Mouse (Mus musculus) stomach, embryonic 16.5 days (tissue): ENCODE data around the gene Dnaaf5. TPM values are rescaled to one million over a fixed set of nuclear protein-coding genes. Genes with fewer than 3 reads are reported as not detected.

Experiments
- ATAC-seq: fragments of 200-750 bp; cut with Nextera tagmentation; 2 replicates; pipeline ENCODE4 v1.8.0; 2017; ENCODE audit warnings: moderate number of reproducible peaks, moderate TSS enrichment; ENCODE audit not compliant: insufficient read depth, low FRiP score
- H3K27ac ChIP-seq: fragments of 300-500 bp; sonication (generic); 2 replicates; pipeline ENCODE4 v1.5.1; 2014; ENCODE audit warnings: low read length
- H3K27me3 ChIP-seq: fragments of 300-500 bp; sonication (generic); 2 replicates; pipeline ENCODE4 v1.6.1; 2014; ENCODE audit warnings: low read length, control low read depth, mixed read lengths; ENCODE audit not compliant: control insufficient read depth, insufficient read depth
- H3K36me3 ChIP-seq: fragments of 300-500 bp; sonication (generic); 2 replicates; pipeline ENCODE4 v1.6.1; 2014; ENCODE audit warnings: low read length; ENCODE audit not compliant: control insufficient read depth, insufficient read depth
- H3K4me1 ChIP-seq: fragments of 300-500 bp; sonication (generic); 2 replicates; pipeline ENCODE4 v1.6.1; 2014; ENCODE audit warnings: low read length, control low read depth, mixed read lengths; ENCODE audit not compliant: control insufficient read depth, insufficient read depth
- H3K4me2 ChIP-seq: fragments of 300-500 bp; sonication (generic); 2 replicates; pipeline ENCODE4 v1.6.1; 2014; ENCODE audit warnings: low read depth, low read length, mixed read lengths
- H3K4me3 ChIP-seq: fragments of 300-500 bp; sonication (generic); replicated peaks from 2 replicates; pipeline ENCODE4 v1.5.1; 2014; ENCODE audit warnings: mild to moderate bottlenecking, low read length
- H3K9ac ChIP-seq: fragments of 300-500 bp; sonication (generic); 2 replicates; pipeline ENCODE4 v1.6.1; 2014; ENCODE audit warnings: low read length
- H3K9me3 ChIP-seq: fragments of 300-500 bp; sonication (generic); replicated peaks from 2 replicates; pipeline ENCODE4 v1.6.1; 2016; ENCODE audit warnings: low read length, control low read depth; ENCODE audit not compliant: control insufficient read depth
- WGBS: fragments of 180-500 bp; shearing (Covaris S2); extraction: QIAGEN DNeasy Blood & Tissue Kit; methylation state at CpG from one replicate; pipeline ENCODE4 v1.1.7; 2014; 5-methylcytosine and 5-hydroxymethylcytosine counted together
- polyA plus RNA-seq: library from polyadenylated mRNA; unstranded; fragments of >200 nt; fragmentation: Nextera tagmentation; extraction: Ambion mirVana; gene quantifications from 2 replicates; pipeline ENCODE4 v1.2.1, GENCODE M21; 2015

Gene Dnaaf5
- polyA plus RNA-seq, 1 experiment from 2014 or later, result 2.6 TPM

GRCm38 (mm10) chr5:139223331-139223730, 73.3 kb downstream of the Dnaaf5 start:
- no peak overlapping the region for H3K4me2 ChIP-seq
- WGBS, result 91% methylated on average over 10 of the region's 10 CpGs
- no peak overlapping the region for H3K4me3 ChIP-seq
- no peaks in the 10 kb centered on the region for H3K9me3 ChIP-seq
- no peak overlapping the region for H3K9ac ChIP-seq
- H3K27me3 ChIP-seq, result no peaks in the 10 kb centered on the region
- ATAC-seq, result no peak
- H3K36me3 ChIP-seq, result peaks cover 22% of the 10 kb centered on the region
- no peak overlapping the region for H3K27ac ChIP-seq
- H3K4me1 ChIP-seq, result no peaks in the 10 kb centered on the region

DNA sequence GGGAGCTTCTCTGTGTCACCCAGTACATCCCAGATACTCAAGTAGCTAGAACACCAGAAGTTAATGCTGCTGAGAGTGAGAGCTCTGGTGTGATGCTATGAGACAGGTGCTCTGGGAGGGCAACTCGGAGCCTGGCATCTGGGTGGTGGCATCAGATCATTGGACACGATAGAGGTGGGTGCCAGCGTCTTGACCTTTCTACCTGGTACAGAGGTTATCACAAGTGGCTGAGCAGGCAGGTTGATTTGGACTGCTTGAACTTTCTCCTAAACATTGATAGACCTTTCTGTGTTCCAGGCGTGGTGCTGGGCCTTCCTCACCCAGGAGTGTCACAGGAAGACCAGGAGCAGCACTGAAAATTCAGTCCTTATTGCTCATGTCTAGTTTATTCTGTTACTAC, 77.2 kb downstream of the Dnaaf5 start:
- H3K4me2 ChIP-seq, result no peak overlapping the region
- 95% methylated on average over 4 of the region's 4 CpGs for WGBS
- ATAC-seq, result no peak
- no peaks in the 10 kb centered on the region for H3K27me3 ChIP-seq
- H3K27ac ChIP-seq, result no peak overlapping the region
- no peaks in the 10 kb centered on the region for H3K9me3 ChIP-seq
- H3K4me1 ChIP-seq, result no peaks in the 10 kb centered on the region
- H3K9ac ChIP-seq, result no peak overlapping the region
- peaks cover 26% of the 10 kb centered on the region for H3K36me3 ChIP-seq
- no peak overlapping the region for H3K4me3 ChIP-seq

DNA sequence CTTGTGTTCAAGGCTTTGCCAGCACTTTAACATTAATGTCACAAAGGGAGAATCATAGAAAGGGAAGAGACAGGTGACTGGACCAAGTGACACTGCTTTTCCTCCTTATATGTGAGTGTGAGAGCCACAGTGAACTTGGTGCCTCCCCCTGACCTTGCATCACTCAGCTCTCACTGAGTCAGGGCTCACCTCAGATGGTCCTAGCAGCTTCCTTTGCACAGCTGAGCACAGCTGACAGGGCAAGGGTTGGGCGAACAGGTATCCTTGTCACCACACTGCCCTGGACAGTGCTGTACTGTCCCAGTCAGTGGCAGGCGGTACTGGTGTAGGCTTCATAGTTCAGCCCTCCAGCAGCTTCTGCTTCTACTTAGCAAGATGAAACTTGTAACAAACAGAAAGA, 77.6 kb downstream of the Dnaaf5 start:
- Histone ChIP-seq H3K9me3 (no peaks in the 10 kb centered on the region), H3K4me3 (no peak overlapping the region), H3K4me1 (no peaks in the 10 kb centered on the region), H3K27ac (no peak overlapping the region), H3K27me3 (no peaks in the 10 kb centered on the region), H3K36me3 (peaks cover 28% of the 10 kb centered on the region), H3K9ac (no peak overlapping the region), H3K4me2 (no peak overlapping the region)
- ATAC-seq, result no peak
- WGBS, result 95% methylated on average over 2 of the region's 2 CpGs

- no peak overlapping the region for H3K4me2 ChIP-seq
- ATAC-seq, result no peak
- no peak overlapping the region for H3K9ac ChIP-seq
- no peaks in the 10 kb centered on the region for H3K4me1 ChIP-seq
- H3K9me3 ChIP-seq, result no peaks in the 10 kb centered on the region
- WGBS, result 93% methylated on average over 3 of the region's 3 CpGs
- H3K27me3 ChIP-seq, result no peaks in the 10 kb centered on the region
- no peak overlapping the region for H3K27ac ChIP-seq
- no peak overlapping the region for H3K4me3 ChIP-seq
- peaks cover 30% of the 10 kb centered on the region for H3K36me3 ChIP-seq
These were observed 78.3 kb downstream of the Dnaaf5 start for GRCm38 (mm10) chr5:139228318-139228717.

DNA sequence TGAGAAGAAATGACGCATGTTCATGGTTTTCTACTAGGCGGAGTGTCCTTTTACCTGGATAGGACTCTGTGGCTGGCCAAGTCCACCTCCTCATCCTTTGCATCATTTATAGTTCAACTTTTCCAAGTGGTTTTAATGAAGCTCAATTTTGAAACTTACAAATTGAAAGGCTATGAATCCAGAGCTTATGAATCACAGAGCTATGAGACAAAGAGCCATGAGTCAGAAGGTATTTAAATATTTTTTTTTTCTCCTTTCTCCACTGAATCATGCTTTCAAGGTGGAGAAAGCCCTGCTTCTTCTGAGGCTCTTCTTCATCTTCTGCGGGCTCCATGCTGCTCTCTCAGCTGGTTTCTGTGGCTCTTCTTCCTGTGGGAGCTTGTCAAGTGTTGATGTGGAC, 79.7 kb downstream of the Dnaaf5 start:
- Histone ChIP-seq H3K4me2 (no peak overlapping the region), H3K4me1 (no peaks in the 10 kb centered on the region), H3K36me3 (peaks cover 29% of the 10 kb centered on the region), H3K27me3 (no peaks in the 10 kb centered on the region), H3K27ac (no peak overlapping the region), H3K4me3 (no peak overlapping the region), H3K9ac (no peak overlapping the region), H3K9me3 (no peaks in the 10 kb centered on the region)
- ATAC-seq, result no peak
- 88% methylated on average over 3 of the region's 3 CpGs for WGBS

GRCm38 (mm10) chr5:139232083-139232482, 82.1 kb downstream of the Dnaaf5 start:
- Histone ChIP-seq H3K4me1 (no peaks in the 10 kb centered on the region), H3K4me3 (no peak overlapping the region), H3K9me3 (no peaks in the 10 kb centered on the region), H3K9ac (no peak overlapping the region), H3K4me2 (no peak overlapping the region), H3K36me3 (peaks cover 21% of the 10 kb centered on the region), H3K27me3 (no peaks in the 10 kb centered on the region), H3K27ac (no peak overlapping the region)
- 80% methylated on average over 3 of the region's 3 CpGs for WGBS
- no peak for ATAC-seq

DNA sequence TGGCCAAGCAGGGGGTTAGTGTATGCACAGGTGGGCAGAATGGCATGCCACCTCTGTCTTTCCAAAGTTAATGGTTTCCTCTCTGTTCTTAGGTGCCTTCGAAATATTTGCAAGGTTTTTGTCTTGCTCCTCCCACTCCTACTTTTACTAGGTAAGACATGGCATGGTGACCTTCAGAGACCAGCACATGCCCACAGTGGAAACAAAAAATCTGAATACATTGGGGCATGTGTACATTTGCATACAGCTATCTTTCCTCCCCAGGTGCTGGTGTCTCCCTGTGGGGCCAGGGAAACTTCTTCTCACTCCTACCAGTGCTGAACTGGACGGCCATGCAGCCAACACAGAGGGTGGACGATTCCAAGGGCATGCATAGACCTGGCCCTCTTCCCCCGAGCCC, 84.4 kb downstream of the Dnaaf5 start:
- 88% methylated on average over 4 of the region's 4 CpGs for WGBS
- no peak for ATAC-seq
- H3K36me3 ChIP-seq, result peaks cover 25% of the 10 kb centered on the region

More for the DNA sequence above, 84.4 kb downstream of the Dnaaf5 start:
- Histone ChIP-seq H3K9me3 (no peaks in the 10 kb centered on the region), H3K4me1 (no peaks in the 10 kb centered on the region), H3K9ac (no peak overlapping the region), H3K27me3 (no peaks in the 10 kb centered on the region), H3K4me3 (no peak overlapping the region), H3K27ac (no peak overlapping the region), H3K4me2 (no peak overlapping the region)

Other genes starting within 250 kb of the Dnaaf5 start
- 48.5 and 52.3 TPM in 2 replicates for gene Pdgfa, start 152.9 kb upstream of the Dnaaf5 start, polyA plus RNA-seq
- gene Prkar1b, start 222 bp upstream of the Dnaaf5 start, polyA plus RNA-seq, result 25.2 and 25.8 TPM in 2 replicates
- gene Sun1, start 50.4 kb downstream of the Dnaaf5 start, polyA plus RNA-seq, result 56.2 and 58.3 TPM in 2 replicates
- 136 and 142 TPM in 2 replicates for gene Get4, start 102.1 kb downstream of the Dnaaf5 start, polyA plus RNA-seq
- 2.4 and 2.6 TPM in 2 replicates for gene Adap1, start 175.4 kb downstream of the Dnaaf5 start, polyA plus RNA-seq
- gene Cox19, start 201.2 kb downstream of the Dnaaf5 start, polyA plus RNA-seq, result 107 and 114 TPM in 2 replicates
- 11.4 and 11.5 TPM in 2 replicates for gene Cyp2w1, start 202.4 kb downstream of the Dnaaf5 start, polyA plus RNA-seq
- 3.1 and 4.2 TPM in 2 replicates for gene Gpr146, start 227.5 kb downstream of the Dnaaf5 start, polyA plus RNA-seq